Mouse (Mus musculus) E14TG2a.4 (cell line): ENCODE data around the gene Eipr1.

Source experiments
- CTCF ChIP-seq: conservative IDR thresholded peaks from 2 replicates; pipeline ENCODE4 v1.5.1; 2014; ENCODE audit warnings: low read length
- NANOG ChIP-seq: IDR thresholded peaks from 2 replicates; pipeline ENCODE4 v1.6.1; 2014; ENCODE audit warnings: borderline replicate concordance, low read length, mixed read lengths

DNA sequence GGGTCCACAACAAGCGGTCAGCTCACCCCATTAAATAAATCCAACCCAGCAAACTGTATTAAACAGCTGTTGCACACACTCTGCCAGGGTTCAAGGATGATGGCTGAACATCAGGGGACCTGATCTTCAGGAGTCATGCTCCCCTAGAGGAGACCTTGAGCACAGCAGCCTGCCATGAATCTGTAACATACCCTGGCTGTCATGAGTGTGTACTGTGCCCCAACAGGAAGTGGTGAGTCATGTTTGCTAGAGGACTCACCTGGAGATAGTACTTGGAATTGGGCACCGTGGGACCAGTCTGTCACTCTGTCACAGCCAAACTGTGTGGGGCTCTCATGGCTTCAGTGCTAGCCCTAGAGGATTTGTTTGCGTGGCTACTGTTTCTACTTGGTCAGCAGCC lies 77.9 kb downstream of the Eipr1 start:
- TF ChIP-seq CTCF (peak; percentile 42), NANOG (no peak)
